Mouse (Mus musculus): ENCODE data around the gene Hint1. TPM values are rescaled to one million over a fixed set of nuclear protein-coding genes. Genes with fewer than 3 reads are reported as not detected.

The Hint1 gene
- total and polyA plus RNA-seq, 3 experiments, result 854 to 1,228 (median 1,034) TPM

DNA sequence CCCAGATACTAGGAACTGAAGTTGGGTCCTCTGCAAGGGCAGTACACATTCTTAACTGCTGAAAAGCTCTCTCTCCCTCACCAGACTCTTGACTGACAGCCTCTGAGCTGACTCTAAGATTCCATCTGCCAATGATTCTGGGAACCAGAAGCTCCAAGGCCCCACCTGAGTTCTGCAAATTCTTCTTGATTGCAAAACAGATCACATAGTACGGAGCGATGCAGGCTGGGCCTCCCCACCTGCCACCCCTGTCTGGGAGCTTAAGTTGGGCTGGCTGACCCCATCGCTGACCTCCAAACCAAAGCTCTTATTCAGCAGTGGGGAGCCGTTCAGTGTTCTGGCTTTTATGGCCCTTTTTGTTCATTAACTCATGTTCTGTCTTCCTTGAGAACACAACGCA is 31.3 kb downstream of the Hint1 start:
- Histone ChIP-seq H3K27me3 (replicated peaks) (no peaks in the 10 kb centered on the region), H3K36me3 (replicated peaks in 1 of 2; ENCODE audit: control insufficient read depth in 1 of 2, insufficient read depth in 1 of 2, low read length in 1 of 2) (no peaks in the 10 kb centered on the region), H3K4me2 (ENCODE audit: insufficient read depth, low read depth, poor library complexity, severe bottlenecking) (no peak overlapping the region), H3K9ac (ENCODE audit: insufficient read depth, low read depth) (no peak overlapping the region), H3K4me1 (ENCODE audit: control insufficient read depth in 1 of 2, insufficient read depth in 2 of 2) (no peaks in the 10 kb centered on the region), H3K4me3 (replicated peaks in 1 of 3; ENCODE audit: low read depth in 2 of 3, low read length in 2 of 3, poor library complexity in 1 of 3) (no peak overlapping the region), H3K27ac (ENCODE audit: insufficient read depth, low read depth) (no peak overlapping the region), H3K79me2 (replicated peaks; ENCODE audit: control insufficient read depth, extremely low read depth, insufficient read depth, poor library complexity, severe bottlenecking) (no peaks in the 10 kb centered on the region), H3K9me3 (replicated peaks; ENCODE audit: low read length) (no peaks in the 10 kb centered on the region)
- in situ Hi-C loops (cut with MboI; ENCODE audit: low pct_ligation_motif_present, low pct_unique_long_range_greater_than_20kb, low sequenced_read_pairs) (loop anchor here (25.0 kb wide), 1 partner anchor 490 kb away; no protein-coding TSS in a partner anchor), dilution Hi-C loops (cut with MboI; ENCODE audit: extremely low pct_ligation_motif_present, extremely low pct_unique_long_range_greater_than_20kb, low sequenced_read_pairs) (no loop called here)
- no peak for DNase-seq (ENCODE audit: extremely low read depth)
- TF ChIP-seq EP300 (IDR thresholded peaks at IDR 0.05; ENCODE audit: low read length) (no peak), MAFK (IDR thresholded peaks at IDR 0.05; ENCODE audit: insufficient replicate concordance, low read length) (no peak), MEF2A (IDR thresholded peaks at IDR 0.05; ENCODE audit: borderline replicate concordance, low read depth, low read length) (no peak), MAX (IDR thresholded peaks at IDR 0.05; ENCODE audit: low read length) (no peak), E2F4 (IDR thresholded peaks at IDR 0.05; ENCODE audit: insufficient replicate concordance, low read depth, low read length) (no peak), NELFE (IDR thresholded peaks at IDR 0.05; ENCODE audit: low read depth, low read length) (no peak), ZC3H11A (IDR thresholded peaks at IDR 0.05; ENCODE audit: low read depth, low read length) (no peak), TBP (conservative IDR thresholded peaks at IDR 0.05; ENCODE audit: low read depth, low read length) (no peak), IRF4 (IDR thresholded peaks at IDR 0.05; ENCODE audit: low read depth, low read length) (no peak), KAT2A (IDR thresholded peaks at IDR 0.05; ENCODE audit: insufficient replicate concordance, low read length) (no peak), MXI1 (IDR thresholded peaks at IDR 0.05; ENCODE audit: low read depth, low read length) (no peak), NRF1 (IDR thresholded peaks at IDR 0.05; ENCODE audit: low read depth, low read length) (no peak), MAZ (IDR thresholded peaks at IDR 0.05; ENCODE audit: low read depth, low read length) (no peak), CHD1 (IDR thresholded peaks at IDR 0.05; ENCODE audit: low read depth, low read length) (no peak), ETS1 (conservative IDR thresholded peaks at IDR 0.05; ENCODE audit: low read depth, low read length) (no peak), RAD21 (IDR thresholded peaks at IDR 0.05; ENCODE audit: low read depth, low read length) (no peak), ZNF384 (IDR thresholded peaks at IDR 0.05; ENCODE audit: low read depth, low read length) (no peak), SMC3 (IDR thresholded peaks at IDR 0.05; ENCODE audit: low read depth, low read length) (no peak)

DNA sequence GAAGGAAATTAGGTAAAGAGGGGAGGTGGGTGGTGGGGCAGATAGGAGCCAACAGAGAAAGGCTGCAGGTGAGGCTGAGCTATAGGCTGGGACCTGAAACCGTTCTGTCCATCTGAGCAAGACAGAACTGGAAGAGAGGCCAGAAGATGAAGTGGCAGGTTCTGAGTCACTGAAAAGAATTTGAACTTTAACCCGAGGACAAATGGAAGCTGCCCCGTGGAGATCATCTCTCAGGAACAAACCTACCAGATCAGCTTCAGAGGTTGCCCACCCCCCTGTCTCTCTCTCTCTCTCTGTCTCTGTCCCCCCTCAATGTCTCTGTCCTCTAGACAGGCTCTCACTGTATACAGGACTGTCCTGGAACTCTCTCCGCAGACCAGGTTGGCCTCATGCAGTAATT is 33.5 kb downstream of the Hint1 start:
- in situ Hi-C loops (cut with MboI; ENCODE audit: low pct_ligation_motif_present, low pct_unique_long_range_greater_than_20kb, low sequenced_read_pairs), result loop anchor here (25.0 kb wide), 1 partner anchor 488 kb away; no protein-coding TSS in a partner anchor
- dilution Hi-C loops (cut with MboI; ENCODE audit: extremely low pct_ligation_motif_present, extremely low pct_unique_long_range_greater_than_20kb, low sequenced_read_pairs), result no loop called here

More for the DNA sequence above, 33.5 kb downstream of the Hint1 start:
- no peak overlapping the region for H3K27ac ChIP-seq (ENCODE audit: insufficient read depth, low read depth)
- H3K9me3 ChIP-seq (replicated peaks; ENCODE audit: low read length), result no peaks in the 10 kb centered on the region
- no peaks in the 10 kb centered on the region for H3K36me3 ChIP-seq (replicated peaks in 1 of 2; ENCODE audit: control insufficient read depth in 1 of 2, insufficient read depth in 1 of 2, low read length in 1 of 2)
- DNase-seq (ENCODE audit: extremely low read depth), result no peak
- H3K9ac ChIP-seq (ENCODE audit: insufficient read depth, low read depth), result no peak overlapping the region
- H3K4me3 ChIP-seq (replicated peaks in 1 of 3; ENCODE audit: low read depth in 2 of 3, low read length in 2 of 3, poor library complexity in 1 of 3), result no peak overlapping the region
- no peaks in the 10 kb centered on the region for H3K27me3 ChIP-seq (replicated peaks)
- no peaks in the 10 kb centered on the region for H3K79me2 ChIP-seq (replicated peaks; ENCODE audit: control insufficient read depth, extremely low read depth, insufficient read depth, poor library complexity, severe bottlenecking)
- H3K4me1 ChIP-seq (ENCODE audit: control insufficient read depth in 1 of 2, insufficient read depth in 2 of 2), result peaks cover 5 to 8% of the 10 kb centered on the region in 2 experiments
- TF ChIP-seq TBP (conservative IDR thresholded peaks at IDR 0.05; ENCODE audit: low read depth, low read length) (no peak), UBTF (IDR thresholded peaks at IDR 0.05; ENCODE audit: low read depth, low read length) (no peak), MAZ (IDR thresholded peaks at IDR 0.05; ENCODE audit: low read depth, low read length) (no peak), POLR2A (IDR thresholded peaks at IDR 0.05; ENCODE audit: low read depth, low read length) (no peak), NELFE (IDR thresholded peaks at IDR 0.05; ENCODE audit: low read depth, low read length) (no peak), ZNF384 (IDR thresholded peaks at IDR 0.05; ENCODE audit: low read depth, low read length) (no peak), MAFK (IDR thresholded peaks at IDR 0.05; ENCODE audit: insufficient replicate concordance, low read length) (no peak), GABPA (IDR thresholded peaks at IDR 0.05; ENCODE audit: insufficient replicate concordance, low read depth, low read length) (no peak), NRF1 (IDR thresholded peaks at IDR 0.05; ENCODE audit: low read depth, low read length) (no peak), MAX (IDR thresholded peaks at IDR 0.05; ENCODE audit: low read length) (no peak), IRF4 (IDR thresholded peaks at IDR 0.05; ENCODE audit: low read depth, low read length) (no peak), E2F4 (IDR thresholded peaks at IDR 0.05; ENCODE audit: insufficient replicate concordance, low read depth, low read length) (no peak)
- no peak overlapping the region for H3K4me2 ChIP-seq (ENCODE audit: insufficient read depth, low read depth, poor library complexity, severe bottlenecking)

All from CH12.LX (cell line).